Mouse (Mus musculus): ENCODE measurements around the gene Gm10134.
A peak's percentile ranks its signal among the peaks of the same experiment; 100 is the strongest.
"Not testable (repeated sequence)": the region's sequence is repeated elsewhere in the genome, so short reads cannot be mapped to it uniquely, and the experiment has no call there.

The Gm10134 gene

GRCm38 (mm10) chr2:28505795-28506194 lies at the start of gene Gm10134:
Gene Gm10134 (plus strand): TSS chr2:28506095.
- no peak for DNase-seq (ENCODE audit: low read depth, low spot score)

- DNase-seq (ENCODE audit: low read depth, low spot score) = no peak
Measured at GRCm38 (mm10) chr2:28456616-28457015, 49.3 kb upstream of the Gm10134 start.

GRCm38 (mm10) chr2:28463919-28464318 lies 42.0 kb upstream of the Gm10134 start:
- DNase-seq (ENCODE audit: low read depth, low spot score) = peak; percentile 14

GRCm38 (mm10) chr2:28464919-28465318 lies 41.0 kb upstream of the Gm10134 start:
- DNase-seq (ENCODE audit: low read depth, low spot score) = no peak

- peak; percentile 40 for DNase-seq (ENCODE audit: low read depth, low spot score)
Measured at GRCm38 (mm10) chr2:28465836-28466518, 39.9 kb upstream of the Gm10134 start, which contains the start of gene 1700007K13Rik. Gene 1700007K13Rik (minus strand): TSS chr2:28466332.

- peak; percentile 63 for DNase-seq (ENCODE audit: low read depth, low spot score)
Measured at GRCm38 (mm10) chr2:28467860-28468485, 37.9 kb upstream of the Gm10134 start, which contains the start of gene Mrps2. Gene Mrps2 (plus strand): TSS chr2:28468066.

- no peak for DNase-seq (ENCODE audit: low read depth, low spot score)
Measured at GRCm38 (mm10) chr2:28468486-28469225, 37.2 kb upstream of the Gm10134 start.

- DNase-seq (ENCODE audit: low read depth, low spot score) = no peak
Measured at GRCm38 (mm10) chr2:28469461-28469860, 36.4 kb upstream of the Gm10134 start.

- DNase-seq (ENCODE audit: low read depth, low spot score) = no peak
Measured at GRCm38 (mm10) chr2:28470591-28470990, 35.3 kb upstream of the Gm10134 start.

- not testable (repeated sequence) for DNase-seq (ENCODE audit: low read depth, low spot score)
Measured at GRCm38 (mm10) chr2:28472011-28472410, 33.9 kb upstream of the Gm10134 start.

- DNase-seq (ENCODE audit: low read depth, low spot score) = not testable (repeated sequence)
Measured at GRCm38 (mm10) chr2:28477993-28478392, 27.9 kb upstream of the Gm10134 start.

GRCm38 (mm10) chr2:28479208-28480204 lies 26.4 kb upstream of the Gm10134 start:
- no peak for DNase-seq (ENCODE audit: low read depth, low spot score)

- DNase-seq (ENCODE audit: low read depth, low spot score) = no peak
Measured at GRCm38 (mm10) chr2:28483861-28484260, 22.0 kb upstream of the Gm10134 start.

- no peak for DNase-seq (ENCODE audit: low read depth, low spot score)
Measured at GRCm38 (mm10) chr2:28494521-28494920, 11.4 kb upstream of the Gm10134 start.

GRCm38 (mm10) chr2:28495207-28495756 lies 10.6 kb upstream of the Gm10134 start:
- DNase-seq (ENCODE audit: low read depth, low spot score) = no peak

GRCm38 (mm10) chr2:28495801-28496595 lies 9.9 kb upstream of the Gm10134 start:
- DNase-seq (ENCODE audit: low read depth, low spot score) = no peak

- DNase-seq (ENCODE audit: low read depth, low spot score) = no peak
Measured at GRCm38 (mm10) chr2:28496671-28497070, 9.2 kb upstream of the Gm10134 start, which contains the start of gene Gbgt1. Gene Gbgt1 (plus strand): TSS chr2:28496891.

GRCm38 (mm10) chr2:28497561-28497960 lies 8.3 kb upstream of the Gm10134 start:
- DNase-seq (ENCODE audit: low read depth, low spot score) = no peak

GRCm38 (mm10) chr2:28498431-28498830 lies 7.5 kb upstream of the Gm10134 start:
- DNase-seq (ENCODE audit: low read depth, low spot score) = no peak

GRCm38 (mm10) chr2:28502987-28503386 lies 2.9 kb upstream of the Gm10134 start:
- DNase-seq (ENCODE audit: low read depth, low spot score) = no peak

All from skeletal muscle tissue, adult 2 months (tissue).